Mouse (Mus musculus) right cerebral cortex, adult 2 months (tissue): ENCODE results near the gene Gcnt7.

Experiments used
- DNase-seq, 2 experiments: peaks; one replicate each; pipeline ENCODE4 v3.0.0; 2021 to 2022; ENCODE audit warnings: low spot score in 2 of 2

Gene Gcnt7

GRCm38 (mm10) chr2:172405011-172405410 lies 53.4 kb downstream of the Gcnt7 start:
- DNase-seq = no peak

GRCm38 (mm10) chr2:172404239-172404638 lies 54.2 kb downstream of the Gcnt7 start:
- DNase-seq = no peak

- no peak for DNase-seq
Observed at GRCm38 (mm10) chr2:172401116-172401825, 57.1 kb downstream of the Gcnt7 start.
